Mouse (Mus musculus): ENCODE results near the gene Zp2.

- TF ChIP-seq CTCF (IDR thresholded peaks at IDR 0.05; ENCODE audit: control insufficient read depth, insufficient read depth, insufficient replicate concordance, low read depth, low read length) (no peak), POLR2A (IDR thresholded peaks at IDR 0.05; ENCODE audit: control insufficient read depth, low read depth, low read length) (no peak)
Measured at GRCm38 (mm10) chr7:120158121-120158613, 13.1 kb upstream of the Zp2 start.

All from testis, adult 2 months (tissue).